Mouse (Mus musculus) thymus, adult 2 months (tissue): Measurements from ENCODE around the gene Mga.

Experiments
- CTCF ChIP-seq: fragments of 200-500 bp; IDR thresholded peaks from 2 replicates; pipeline ENCODE4 v1.5.1; 2012; ENCODE audit warnings: mild to moderate bottlenecking, control low read depth, low read length, moderate library complexity, borderline replicate concordance; ENCODE audit not compliant: control insufficient read depth, poor library complexity, insufficient read depth; ENCODE audit errors: extremely low read depth
- POLR2A ChIP-seq: fragments of 200-500 bp; IDR thresholded peaks from 2 replicates; pipeline ENCODE4 v1.6.1; 2012; ENCODE audit warnings: mild to moderate bottlenecking, low read length, control low read depth, moderate library complexity; ENCODE audit not compliant: control insufficient read depth, poor library complexity, insufficient read depth; ENCODE audit errors: extremely low read depth

DNA sequence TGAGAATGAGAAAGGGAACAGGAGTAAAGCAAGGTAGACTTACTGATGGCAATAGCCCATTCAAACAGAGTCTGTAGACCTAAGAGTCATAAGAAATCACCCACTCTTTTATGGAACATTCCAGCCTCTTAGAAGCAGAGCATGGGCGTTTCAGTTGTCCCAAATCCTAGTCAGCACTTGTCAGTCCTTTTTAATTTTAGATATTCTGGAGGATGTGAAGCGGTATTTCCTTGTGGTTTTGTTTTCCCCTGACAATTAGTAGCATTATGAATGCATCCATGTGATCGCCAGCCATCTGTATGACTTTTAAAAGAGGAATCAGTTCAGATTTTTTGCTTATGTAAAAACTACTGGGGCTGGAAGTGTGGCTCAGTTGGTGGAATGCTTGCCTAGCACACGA lies 32.5 kb upstream of the Mga start:
- TF ChIP-seq POLR2A (no peak), CTCF (no peak)
